Comparison of ENCODE assay signal across 21 mouse cellular contexts in genomic region chr5:15993252-15993944, GRCm38 (mm10). TPM values are rescaled to one million over a fixed set of nuclear protein-coding genes. Genes with fewer than 3 reads are reported as not detected.
DNase-seq lines count a peak whose midpoint lies in the region; ATAC-seq and TF ChIP-seq lines count a peak whose summit lies in the region.
"Had no signal": no experiment of that assay in that cellular context is flagged by ENCODE, and none has a peak within 500 bp of the region (broad histone marks: within the 10 kb centered on the region; RNA-seq: fewer than 3 reads in every experiment).

No protein-coding gene starts in this region.

- H3K27ac ChIP-seq in neural tube, embryonic 12.5 days: 0 out of 2 replicates have a peak overlapping the region, but pooled peaks have one; percentile 33
- H3K27ac ChIP-seq in neural tube, embryonic 15.5 days (replicated peaks): no peak overlapping the region
- no peak overlapping the region for H3K27ac ChIP-seq in hindbrain, embryonic 10.5 days
- H3K27ac ChIP-seq in midbrain, embryonic 12.5 days (replicated peaks): peak overlapping the region; percentile 54; the same call in 1 of the 2 replicates
- H3K27ac ChIP-seq in gastrocnemius, adult 2 months: no peak overlapping the region
- H3K27ac ChIP-seq: lung, embryonic 15.5 days had no signal

- H3K9me3 ChIP-seq in neural tube, embryonic 12.5 days: no peaks in the 10 kb centered on the region
- H3K9me3 ChIP-seq in neural tube, embryonic 15.5 days (replicated peaks): no peaks in the 10 kb centered on the region
- no peaks in the 10 kb centered on the region for H3K9me3 ChIP-seq in hindbrain, embryonic 10.5 days
- no peaks in the 10 kb centered on the region for H3K9me3 ChIP-seq in midbrain, embryonic 12.5 days
- H3K9me3 ChIP-seq: heart, embryonic 12.5 days; lung, embryonic 15.5 days had no signal

- DNase-seq in hindbrain, embryonic 10.5 days (ENCODE audit: low spot score): peak; percentile 27
- peak; percentile 80 for DNase-seq in retina, postnatal 1 day
- DNase-seq in cerebellum, postnatal 36 days: no peak
- DNase-seq in lung, postnatal 10 days: no peak
- no peak for DNase-seq in gastrocnemius, adult 2 months
- DNase-seq: adrenal gland, adult 2 months; cerebellum, adult 2 months; gastrocnemius, postnatal 10 days; heart, postnatal 36 days; kidney, postnatal 25 days; left cerebral cortex, postnatal 4 days; right cerebral cortex, adult 18-20 months; thymus, postnatal 14 days had no signal

- H3K4me3 ChIP-seq in neural tube, embryonic 12.5 days: no peak overlapping the region
- no peak overlapping the region for H3K4me3 ChIP-seq in neural tube, embryonic 15.5 days (replicated peaks)
- H3K4me3 ChIP-seq in hindbrain, embryonic 10.5 days: no peak overlapping the region
- H3K4me3 ChIP-seq in midbrain, embryonic 12.5 days: no peak overlapping the region
- no peak overlapping the region for H3K4me3 ChIP-seq in gastrocnemius, adult 2 months
- H3K4me3 ChIP-seq: heart, embryonic 12.5 days; lung, embryonic 15.5 days had no signal

- no peak for TF ChIP-seq CTCF in gastrocnemius, adult 2 months (IDR thresholded peaks at IDR 0.05)

- H3K36me3 ChIP-seq in neural tube, embryonic 12.5 days: no peaks in the 10 kb centered on the region
- no peaks in the 10 kb centered on the region for H3K36me3 ChIP-seq in neural tube, embryonic 15.5 days
- no peaks in the 10 kb centered on the region for H3K36me3 ChIP-seq in hindbrain, embryonic 10.5 days
- H3K36me3 ChIP-seq in midbrain, embryonic 12.5 days: no peaks in the 10 kb centered on the region
- H3K36me3 ChIP-seq: heart, embryonic 12.5 days; lung, embryonic 15.5 days had no signal

- intact Hi-C loops in gastrocnemius, adult 2 months (cut with DNase I): no loop called here

- H3K4me1 ChIP-seq in neural tube, embryonic 12.5 days: no peaks in the 10 kb centered on the region
- H3K4me1 ChIP-seq in neural tube, embryonic 15.5 days: peaks cover 7% of the 10 kb centered on the region
- H3K4me1 ChIP-seq in hindbrain, embryonic 10.5 days (replicated peaks): peaks cover 12% of the 10 kb centered on the region; the same call in 1 of the 2 replicates
- peaks cover 12% of the 10 kb centered on the region for H3K4me1 ChIP-seq in midbrain, embryonic 12.5 days
- H3K4me1 ChIP-seq: lung, embryonic 15.5 days had no signal

- H3K4me2 ChIP-seq in neural tube, embryonic 12.5 days (replicated peaks): no peak overlapping the region
- H3K4me2 ChIP-seq in neural tube, embryonic 15.5 days: no peak overlapping the region
- no peak overlapping the region for H3K4me2 ChIP-seq in midbrain, embryonic 12.5 days (replicated peaks)
- H3K4me2 ChIP-seq: heart, embryonic 12.5 days; liver, embryonic 11.5 days; lung, embryonic 15.5 days had no signal

- peaks cover 53% of the 10 kb centered on the region for H3K27me3 ChIP-seq in neural tube, embryonic 12.5 days (replicated peaks)
- peaks cover 18% of the 10 kb centered on the region for H3K27me3 ChIP-seq in neural tube, embryonic 15.5 days (replicated peaks)
- H3K27me3 ChIP-seq in hindbrain, embryonic 10.5 days (ENCODE audit: insufficient read depth, poor library complexity, severe bottlenecking): peaks cover 99% of the 10 kb centered on the region
- H3K27me3 ChIP-seq in midbrain, embryonic 12.5 days: peaks cover 62% of the 10 kb centered on the region
- H3K27me3 ChIP-seq: heart, embryonic 12.5 days; lung, embryonic 15.5 days had no signal

- WGBS in neural tube, embryonic 12.5 days: 37% methylated on average over 4 of the region's 4 CpGs
- 22% methylated on average over 4 of the region's 4 CpGs for WGBS in neural tube, embryonic 15.5 days
- WGBS in hindbrain, embryonic 10.5 days: 42% methylated on average over 4 of the region's 4 CpGs
- 36% methylated on average over 4 of the region's 4 CpGs for WGBS in midbrain, embryonic 12.5 days

- ATAC-seq in neural tube, embryonic 12.5 days (ENCODE audit: low FRiP score, low read depth): peak; percentile 90
- ATAC-seq in neural tube, embryonic 15.5 days (ENCODE audit: low FRiP score): no peak
- ATAC-seq in midbrain, embryonic 12.5 days (ENCODE audit: low FRiP score, low read depth): peak; percentile 79
- ATAC-seq: intestine, postnatal 0 days had no signal

- no peak overlapping the region for H3K9ac ChIP-seq in neural tube, embryonic 12.5 days
- no peak overlapping the region for H3K9ac ChIP-seq in neural tube, embryonic 15.5 days (replicated peaks)
- no peak overlapping the region for H3K9ac ChIP-seq in midbrain, embryonic 12.5 days (replicated peaks)
- H3K9ac ChIP-seq: heart, embryonic 12.5 days; lung, embryonic 15.5 days had no signal

RNA-seq across cellular contexts. Expression of gene Cacna2d1, which starts 58.9 kb away (rescaled TPM):
- 36.2 and 37.4 TPM in 2 replicates for polyA plus RNA-seq in neural tube, embryonic 12.5 days (2016; fragmentation: Nextera tagmentation; extraction: Ambion mirVana)
- 30.1 and 32.8 TPM in 2 replicates for polyA plus RNA-seq in neural tube, embryonic 15.5 days (2015; fragmentation: Nextera tagmentation; extraction: Ambion mirVana)
- polyA plus RNA-seq in hindbrain, embryonic 10.5 days (2016; fragmentation: Nextera tagmentation; extraction: Ambion mirVana): 7.2 and 15.0 TPM in 2 replicates
- 38.6 and 43.1 TPM in 2 replicates for polyA plus RNA-seq in midbrain, embryonic 12.5 days (2016; fragmentation: Nextera tagmentation; extraction: Ambion mirVana)
- total RNA-seq in gastrocnemius, adult 2 months (2021): 100 to 1,000 TPM; 254 to 283 TPM
- total RNA-seq: megakaryocyte progenitor cell, adult 5-6 weeks had no signal

Comparison
In these comparisons a context has a peak if more than half of its experiments do, and no peak if none do; other contexts are left out.
1. H3K27ac ChIP-seq: peak in neural tube, embryonic 12.5 days (single experiment) and midbrain, embryonic 12.5 days (single experiment); none in neural tube, embryonic 15.5 days (single experiment), hindbrain, embryonic 10.5 days (single experiment) and gastrocnemius, adult 2 months (single experiment).
2. DNase-seq: peak in hindbrain, embryonic 10.5 days (single experiment) and retina, postnatal 1 day (single experiment); none in cerebellum, postnatal 36 days (0 of 2), lung, postnatal 10 days (single experiment) and gastrocnemius, adult 2 months (single experiment).